Mouse (Mus musculus) brain, embryonic 14.5 days (tissue): ENCODE data around the gene Ift43.

Experiments used
- CTCF ChIP-seq: fragments of 200-500 bp; IDR thresholded peaks from 2 replicates; pipeline ENCODE4 v1.5.1; 2012; ENCODE audit warnings: inconsistent platforms, mild to moderate bottlenecking, moderate library complexity, borderline replicate concordance; ENCODE audit not compliant: insufficient read depth, insufficient read length; ENCODE audit errors: extremely low read depth
- POLR2A ChIP-seq: fragments of 200-500 bp; IDR thresholded peaks from 2 replicates; pipeline ENCODE4 v1.6.1; 2012; ENCODE audit warnings: mild to moderate bottlenecking, inconsistent platforms, borderline replicate concordance; ENCODE audit not compliant: poor library complexity, insufficient read depth, insufficient read length, severe bottlenecking; ENCODE audit errors: extremely low read depth

DNA sequence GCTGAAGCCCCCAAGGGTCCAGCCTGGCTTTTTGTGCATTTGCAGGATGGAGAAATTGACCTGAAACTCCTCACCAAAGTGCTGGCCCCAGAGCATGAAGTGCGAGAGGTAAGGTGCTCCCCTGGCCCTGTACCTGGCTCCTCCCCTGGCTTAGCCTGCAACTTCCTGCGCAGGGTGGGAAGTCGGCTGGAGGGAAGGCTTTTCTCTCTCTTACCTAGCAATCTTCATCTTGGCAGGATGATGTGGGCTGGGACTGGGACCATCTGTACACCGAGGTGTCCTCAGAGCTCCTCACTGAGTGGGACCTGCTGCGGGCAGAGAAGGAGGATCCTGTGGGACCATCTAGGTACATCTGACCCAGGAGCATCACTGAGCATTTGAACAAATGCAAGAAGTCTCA lies 79.6 kb downstream of the Ift43 start:
- TF ChIP-seq CTCF (no peak), POLR2A (no peak)
